Mouse (Mus musculus): ENCODE results near the gene Nedd4. TPM values are rescaled to one million over a fixed set of nuclear protein-coding genes. Genes with fewer than 3 reads are reported as not detected.

The Nedd4 gene
- total RNA-seq, 2 experiments from 2014 or later = 388 to 415 TPM

DNA sequence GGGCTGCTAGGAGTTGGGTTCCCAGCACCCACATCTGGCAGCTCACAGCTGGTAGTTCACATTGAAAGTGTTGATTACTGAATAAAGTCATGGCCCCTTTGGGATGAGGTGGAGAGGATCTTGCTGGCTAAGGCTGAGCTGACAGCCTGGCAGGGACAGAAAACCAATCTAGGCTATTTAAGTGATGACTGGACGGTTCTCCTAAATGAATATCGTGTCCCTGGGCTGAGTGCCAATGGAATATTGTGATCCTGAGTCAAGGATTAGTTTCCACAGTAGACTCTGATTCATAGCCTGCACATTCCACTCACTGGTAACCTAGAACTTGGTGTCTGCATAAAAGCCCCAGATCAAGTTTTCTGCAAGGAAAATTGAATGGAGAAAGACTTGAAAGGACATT is 39.9 kb downstream of the Nedd4 start:
- intact Hi-C loops (cut with DNase I; ENCODE audit: low total_unique reads) = no loop called here
- DNase-seq = peak; percentile 66

DNA sequence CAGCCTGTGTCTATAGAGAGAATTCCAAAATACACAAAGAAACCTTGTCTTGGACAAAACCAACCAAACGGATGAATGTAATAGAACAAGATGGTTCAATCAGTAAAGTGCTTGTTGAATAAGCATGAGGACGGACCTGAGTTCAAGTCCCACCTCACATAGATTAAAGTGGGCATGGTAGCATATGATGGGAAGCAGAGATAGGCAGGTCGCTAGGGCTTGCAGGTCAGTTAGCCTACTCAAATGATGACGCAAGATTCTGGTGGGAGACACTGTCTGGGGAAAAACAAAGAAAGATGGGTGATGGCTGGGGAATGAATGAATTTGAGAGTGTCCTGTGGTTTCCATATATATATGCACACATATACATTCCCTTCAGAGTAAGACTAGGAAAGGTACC is 41.0 kb downstream of the Nedd4 start:
- intact Hi-C loops (cut with DNase I; ENCODE audit: low total_unique reads) = no loop called here
- DNase-seq = no peak

DNA sequence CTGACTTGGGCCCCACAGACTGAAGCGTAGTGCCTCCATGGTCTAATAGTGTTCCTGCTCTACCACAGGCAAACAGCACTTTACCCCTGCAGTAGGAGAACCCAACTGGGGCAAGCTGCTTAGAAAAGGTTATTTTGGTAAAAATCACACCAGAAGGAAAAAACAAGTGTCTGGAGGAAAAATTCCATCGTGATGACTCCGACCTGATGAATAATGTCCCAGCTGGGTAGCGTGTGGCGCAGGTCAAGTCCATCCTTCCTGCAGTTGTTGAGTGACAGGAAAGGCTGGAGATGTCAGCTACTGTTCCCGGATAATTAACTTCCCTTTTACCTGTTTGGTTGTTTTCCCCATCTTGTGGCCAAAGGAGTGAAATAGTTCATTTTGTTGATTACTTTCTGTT is 41.6 kb downstream of the Nedd4 start:
- intact Hi-C loops (cut with DNase I; ENCODE audit: low total_unique reads) = no loop called here
- DNase-seq = no peak

DNA sequence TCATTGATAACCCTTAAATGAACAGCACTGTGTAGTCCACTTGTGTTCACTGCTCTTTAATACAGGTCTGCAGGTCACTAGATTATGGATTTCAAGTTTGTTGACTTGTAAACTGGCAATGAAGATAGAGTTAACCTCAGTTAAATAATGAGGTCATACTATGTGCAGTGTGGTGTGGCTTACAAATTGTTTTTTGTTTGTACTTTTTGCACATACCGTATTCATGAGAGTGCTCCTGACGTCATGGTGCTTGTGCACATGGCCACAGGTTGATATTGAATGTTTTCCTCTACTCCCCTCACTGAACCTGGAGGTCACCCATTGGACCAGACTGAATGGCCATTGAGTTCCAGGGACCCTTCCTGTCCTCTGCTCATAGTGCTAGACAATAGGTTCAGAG is 43.1 kb downstream of the Nedd4 start:
- intact Hi-C loops (cut with DNase I; ENCODE audit: low total_unique reads) = no loop called here
- no peak for DNase-seq

DNA sequence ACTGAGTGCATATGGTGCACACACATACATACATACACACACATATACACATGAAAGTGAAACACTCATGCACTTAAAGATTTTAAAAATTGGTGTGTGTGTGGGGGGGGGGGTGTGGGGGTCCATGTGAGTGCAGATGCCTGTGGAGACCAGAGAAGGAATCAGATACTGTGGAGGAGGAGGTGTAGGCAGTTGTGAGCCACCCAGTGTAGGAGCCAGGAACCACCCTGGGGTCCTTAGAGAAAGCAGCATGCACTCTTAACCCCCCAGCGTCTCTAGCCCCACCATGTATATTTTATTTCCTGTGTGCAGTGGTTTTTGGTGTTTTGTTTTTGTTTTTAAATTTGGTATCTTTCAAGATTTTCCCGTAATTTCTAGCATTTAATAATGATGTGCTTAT is 45.9 kb downstream of the Nedd4 start:
- intact Hi-C loops (cut with DNase I; ENCODE audit: low total_unique reads) = no loop called here

DNA sequence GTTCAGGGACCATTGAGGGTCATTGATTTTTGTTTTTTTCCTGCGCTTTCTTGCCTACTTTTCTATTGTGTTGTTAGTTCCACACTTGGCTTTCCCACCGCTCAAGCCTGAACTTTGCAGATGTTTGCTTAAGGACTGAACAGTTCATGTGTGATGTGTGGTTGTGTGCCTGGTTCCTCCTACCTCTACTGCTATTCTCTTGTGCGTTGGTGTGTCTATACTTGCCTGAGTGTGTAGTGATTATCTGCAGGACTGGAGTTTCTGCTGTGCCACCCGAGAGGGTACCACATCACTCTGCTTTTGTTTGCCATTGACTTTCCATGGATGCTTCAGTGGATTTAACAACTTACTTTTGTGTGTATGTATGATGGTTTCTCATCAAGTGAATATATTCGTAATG is 46.5 kb downstream of the Nedd4 start:
- intact Hi-C loops (cut with DNase I; ENCODE audit: low total_unique reads) = no loop called here
- no peak for DNase-seq

More for the DNA sequence above, 45.9 kb downstream of the Nedd4 start:
- DNase-seq = no peak

DNA sequence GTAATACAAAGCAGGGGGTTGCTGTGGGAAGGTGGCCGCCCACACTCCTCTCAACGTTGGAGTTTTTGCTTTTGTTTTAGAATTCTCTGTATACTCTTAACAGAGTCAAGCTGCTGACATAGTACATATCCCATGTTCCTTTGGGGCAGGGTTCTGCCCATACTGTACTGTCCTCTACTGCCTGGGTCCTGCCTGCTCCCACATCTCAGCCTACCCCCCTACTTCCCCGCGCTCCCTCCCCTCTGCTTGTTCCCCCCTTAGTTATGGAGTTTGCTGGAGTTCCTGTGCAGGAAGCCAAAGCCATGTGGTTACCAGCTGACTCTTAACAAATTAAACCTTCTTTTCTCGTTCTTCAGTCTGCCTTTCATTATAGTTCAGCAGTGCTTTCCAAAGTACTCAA is 47.9 kb downstream of the Nedd4 start:
- DNase-seq = no peak
- intact Hi-C loops (cut with DNase I; ENCODE audit: low total_unique reads) = no loop called here

DNA sequence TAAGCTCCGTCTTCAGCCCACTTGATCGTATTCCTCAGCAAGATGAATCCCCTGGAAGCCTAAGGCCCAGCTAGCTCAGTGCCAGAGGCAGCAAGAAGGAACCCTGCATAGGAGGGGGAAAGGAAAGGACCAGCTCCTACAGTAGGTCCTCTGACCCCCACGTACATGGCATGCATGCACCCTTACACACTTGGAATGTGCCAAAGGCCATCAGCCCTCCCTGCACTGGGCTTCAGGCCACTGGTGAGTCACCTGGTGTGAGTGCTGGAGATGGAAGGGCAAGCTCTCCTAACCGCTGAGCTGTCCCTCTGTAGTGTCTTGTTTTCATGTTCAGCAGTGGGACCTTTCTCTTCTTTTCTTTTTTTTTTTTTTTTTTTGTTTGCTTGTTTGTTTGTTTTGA is 52.8 kb downstream of the Nedd4 start:
- DNase-seq = peak; percentile 67
- intact Hi-C loops (cut with DNase I; ENCODE audit: low total_unique reads) = no loop called here

DNA sequence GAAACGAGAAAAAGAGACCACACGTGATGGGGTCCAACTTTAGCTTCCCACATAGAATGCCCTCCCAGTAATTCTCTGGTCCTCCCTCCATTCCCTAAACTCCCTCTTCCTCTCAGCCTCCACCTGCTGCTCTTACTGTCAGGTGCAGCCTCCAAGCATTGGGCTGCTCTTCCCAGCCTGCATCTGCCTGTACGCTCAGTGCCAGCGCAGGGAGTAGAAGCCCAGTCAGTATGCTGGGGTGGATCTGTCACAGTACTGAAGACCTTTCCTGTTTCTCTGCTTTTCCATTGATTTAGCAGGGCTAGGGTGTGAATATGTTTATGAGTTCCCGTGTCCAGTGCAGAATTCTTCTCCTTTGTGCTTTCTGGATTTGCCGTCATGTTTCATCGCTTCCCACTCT is 54.1 kb downstream of the Nedd4 start:
- intact Hi-C loops (cut with DNase I; ENCODE audit: low total_unique reads) = no loop called here
- no peak for DNase-seq

DNA sequence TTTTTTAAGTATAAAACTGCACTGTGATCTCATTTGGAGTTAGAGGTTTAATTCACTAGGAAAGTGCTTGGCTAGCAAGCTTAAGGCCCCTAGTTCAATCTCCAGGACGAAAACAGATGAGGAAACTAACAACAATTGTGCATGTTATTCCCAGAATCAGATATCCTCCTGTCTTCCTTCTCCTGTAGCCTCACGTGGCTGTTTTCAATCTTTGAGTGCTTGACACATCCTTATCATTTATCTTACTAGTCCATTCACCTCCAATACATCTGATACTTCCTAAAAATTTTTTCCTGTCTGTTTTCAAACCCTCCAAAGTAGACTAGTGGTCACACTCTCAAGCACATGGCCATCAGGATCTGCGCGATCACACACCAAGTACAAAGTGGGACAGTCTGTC is 57.0 kb downstream of the Nedd4 start:
- no peak for DNase-seq
- intact Hi-C loops (cut with DNase I; ENCODE audit: low total_unique reads) = no loop called here

DNA sequence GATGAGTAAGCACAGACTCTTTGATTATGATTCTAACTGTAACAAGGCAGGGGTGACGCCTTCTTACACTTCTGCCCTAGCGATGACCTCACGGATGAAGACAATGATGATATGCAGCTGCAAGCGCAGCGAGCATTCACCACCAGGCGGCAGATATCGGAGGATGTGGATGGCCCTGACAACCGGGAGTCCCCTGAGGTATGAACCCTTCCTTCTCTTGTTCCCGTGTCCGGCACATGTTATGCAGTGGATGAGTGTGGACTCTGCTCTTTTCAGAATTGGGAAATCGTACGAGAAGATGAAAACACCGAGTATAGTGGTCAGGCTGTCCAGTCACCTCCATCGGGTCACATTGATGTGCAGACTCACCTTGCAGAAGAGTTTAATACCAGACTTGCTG is 59.1 kb downstream of the Nedd4 start:
- intact Hi-C loops (cut with DNase I; ENCODE audit: low total_unique reads) = no loop called here
- no peak for DNase-seq

DNA sequence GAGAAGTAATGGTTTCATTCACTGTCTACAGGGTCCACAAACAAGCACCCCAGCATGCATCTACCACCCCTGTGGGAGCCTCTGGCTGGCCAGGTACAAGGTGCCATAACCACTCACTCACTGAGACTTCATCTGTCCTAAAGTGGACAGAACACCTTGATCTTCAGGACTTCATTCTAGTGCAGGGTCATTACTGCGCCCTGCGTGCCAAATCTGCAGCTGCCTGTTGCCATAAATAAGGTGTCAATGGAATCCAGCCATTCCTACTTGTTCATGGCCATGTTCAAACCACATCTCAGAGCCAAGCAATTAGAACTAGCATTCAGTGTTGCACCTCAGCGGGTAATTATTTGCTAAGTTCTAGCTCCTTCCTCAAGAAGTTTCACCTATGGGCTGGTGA is 60.5 kb downstream of the Nedd4 start:
- DNase-seq = peak; percentile 15
- intact Hi-C loops (cut with DNase I; ENCODE audit: low total_unique reads) = no loop called here

DNA sequence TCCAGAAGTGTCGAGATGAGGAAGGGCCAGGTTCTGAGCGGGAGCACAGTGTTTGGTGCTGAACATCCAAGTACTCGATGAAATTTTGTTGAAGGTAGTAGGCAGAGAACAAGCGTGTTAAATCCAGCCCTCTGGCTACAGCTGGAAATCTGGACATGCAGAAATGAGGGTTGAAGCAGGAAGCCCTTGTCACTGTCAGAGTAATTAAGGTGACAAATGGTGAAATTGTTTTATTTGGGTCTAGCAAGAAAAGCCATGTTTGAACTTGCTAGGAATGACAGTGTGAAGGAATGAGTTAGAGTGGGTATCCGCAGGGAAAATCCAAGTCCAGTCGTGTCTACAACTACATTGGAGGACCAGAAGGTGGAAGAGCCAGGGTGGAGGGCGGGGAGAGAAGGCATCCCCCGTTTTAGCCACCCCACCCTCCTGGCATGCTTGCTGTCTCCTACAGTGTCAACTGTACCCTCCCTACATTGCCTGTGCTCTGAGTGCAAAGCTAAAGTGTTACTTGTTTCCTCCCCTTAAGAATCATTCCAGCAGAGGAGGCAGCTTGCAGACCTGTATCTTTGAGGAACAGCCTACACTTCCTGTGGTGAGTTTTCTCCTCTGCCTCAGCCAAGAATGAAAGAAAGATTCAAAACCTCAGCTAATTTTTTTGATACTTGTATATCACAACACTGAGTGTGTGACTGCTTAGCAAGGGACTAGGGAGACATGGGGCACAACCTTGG is 62.5 kb downstream of the Nedd4 start:
- intact Hi-C loops (cut with DNase I; ENCODE audit: low total_unique reads) = no loop called here
- no peak for DNase-seq

DNA sequence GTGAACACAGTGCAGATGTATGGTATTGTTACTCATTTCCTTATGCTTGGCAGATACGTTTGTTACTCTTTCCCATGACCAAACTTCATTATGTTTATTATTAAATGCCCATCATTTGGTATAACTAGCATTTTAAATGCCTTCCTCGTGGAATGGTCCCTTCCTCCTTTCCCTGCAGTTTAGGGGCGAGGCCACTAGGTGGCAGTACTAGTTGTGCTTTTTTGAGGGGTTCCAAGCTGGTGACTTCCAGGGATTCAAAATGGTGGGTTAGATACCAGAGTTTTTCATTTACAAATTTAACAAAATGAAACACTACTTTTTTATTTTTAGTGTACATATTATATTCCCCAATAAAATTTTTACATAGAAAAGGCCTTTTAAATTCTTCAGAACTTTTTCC is 71.8 kb downstream of the Nedd4 start:
- DNase-seq = peak; percentile 61
- intact Hi-C loops (cut with DNase I; ENCODE audit: low total_unique reads) = no loop called here

DNA sequence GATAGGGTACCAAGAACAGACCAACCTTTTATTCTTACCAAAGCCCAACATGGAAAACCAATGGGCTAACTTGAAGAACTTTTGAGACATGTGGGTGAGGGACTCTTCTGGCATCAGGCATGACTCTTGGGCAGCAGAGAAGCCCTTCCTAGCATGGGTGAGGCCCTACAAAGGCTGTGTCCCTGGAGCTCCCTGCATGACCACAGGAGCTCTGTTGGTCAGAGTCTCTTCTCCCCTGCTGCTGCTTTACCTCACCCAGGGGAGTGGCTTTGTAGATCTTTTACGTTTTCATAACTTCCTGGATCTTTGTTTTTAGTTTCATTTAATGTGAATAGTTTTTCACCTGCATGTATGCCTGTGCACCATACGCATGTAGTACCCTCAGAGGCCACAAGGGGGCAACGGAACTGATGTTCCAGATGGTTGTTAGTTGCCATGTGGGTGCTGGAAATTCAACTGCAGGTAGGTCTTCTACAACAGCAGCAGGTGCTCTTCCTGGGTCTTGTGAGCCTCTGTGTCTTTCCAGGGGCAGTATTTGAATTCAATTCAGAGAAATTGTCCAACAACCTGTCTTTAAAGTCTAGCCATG is 73.8 kb downstream of the Nedd4 start:
- intact Hi-C loops (cut with DNase I; ENCODE audit: low total_unique reads) = no loop called here
- DNase-seq = peak; percentile 43

DNA sequence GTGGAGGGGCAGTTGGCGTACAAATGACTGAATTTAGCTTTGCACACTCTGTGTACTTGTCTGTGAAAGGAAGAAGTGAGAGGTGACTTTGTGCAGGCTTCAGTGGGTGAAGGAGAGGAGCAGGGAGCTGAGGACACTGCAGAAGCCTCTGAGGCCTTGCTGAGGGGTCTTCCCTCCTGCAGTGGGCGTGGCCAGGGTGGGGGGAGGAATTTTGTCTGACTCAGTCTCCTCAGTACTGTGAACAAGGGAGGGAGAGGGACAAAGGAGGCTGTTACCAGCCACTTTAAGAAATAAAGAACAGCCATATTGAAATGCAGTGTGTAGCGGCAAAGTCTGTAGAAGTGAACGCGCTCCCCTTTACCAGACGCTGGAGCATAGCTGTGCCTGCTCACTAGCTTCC is 79.1 kb downstream of the Nedd4 start:
- DNase-seq = no peak
- intact Hi-C loops (cut with DNase I; ENCODE audit: low total_unique reads) = no loop called here

DNA sequence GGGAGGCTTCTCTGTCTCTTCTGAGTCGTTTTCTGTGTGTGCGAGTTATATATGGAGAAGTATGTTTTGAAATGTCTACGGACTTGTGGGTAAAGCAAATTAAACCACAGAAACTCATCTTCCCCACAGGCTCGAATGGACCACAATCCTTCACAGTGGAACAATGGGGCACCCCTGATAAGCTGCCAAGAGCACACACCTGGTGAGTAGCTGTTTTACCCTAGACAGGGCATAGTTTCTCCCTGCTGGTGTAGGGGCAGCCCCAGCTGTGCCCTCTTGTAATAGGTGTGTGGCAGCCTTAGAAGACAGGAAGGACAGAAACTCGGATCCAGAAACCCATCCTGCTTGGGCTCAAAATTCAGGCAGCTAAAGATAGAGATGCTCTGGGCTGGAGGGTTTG is 84.1 kb downstream of the Nedd4 start:
- intact Hi-C loops (cut with DNase I; ENCODE audit: low total_unique reads) = no loop called here
- DNase-seq = no peak

DNA sequence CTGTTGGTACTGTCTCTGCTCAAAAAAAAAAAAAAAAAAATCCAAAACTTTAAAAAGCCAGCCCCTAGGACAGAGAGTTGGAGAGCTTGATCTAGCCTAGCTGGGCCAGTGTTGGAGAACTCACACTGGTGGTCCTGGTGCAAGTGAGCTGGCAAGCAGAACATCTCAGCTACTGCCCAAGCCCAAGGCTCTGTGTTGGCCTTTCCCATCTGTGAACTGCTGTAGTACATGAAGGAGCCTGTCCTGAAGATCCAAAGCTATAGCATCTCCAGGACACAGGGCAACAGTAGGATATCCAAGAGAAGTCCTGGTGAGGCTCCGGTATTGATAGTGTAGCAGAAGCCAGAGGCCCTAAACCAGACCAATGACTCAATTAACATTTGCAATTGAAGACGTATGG is 88.1 kb downstream of the Nedd4 start:
- DNase-seq = no peak
- intact Hi-C loops (cut with DNase I; ENCODE audit: low total_unique reads) = no loop called here

DNA sequence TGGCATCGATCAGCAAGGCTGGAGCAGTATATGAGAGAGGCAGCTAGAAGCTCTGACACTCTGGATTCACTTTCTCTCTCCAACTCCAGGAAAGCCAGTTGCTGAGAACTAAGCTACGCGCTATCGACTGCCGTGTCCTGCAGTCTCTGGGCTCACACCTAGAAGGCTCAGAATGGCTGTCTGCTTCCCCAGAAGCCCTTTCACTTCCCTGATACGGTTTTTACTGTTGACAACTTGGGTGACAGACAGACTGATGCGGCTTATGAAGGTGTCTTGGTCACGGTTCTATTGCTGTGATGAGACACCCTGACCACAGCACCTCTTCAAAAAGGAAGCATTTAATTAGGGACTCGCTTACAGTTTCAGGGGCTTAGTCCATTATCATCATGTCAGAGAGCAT is 90.5 kb downstream of the Nedd4 start:
- intact Hi-C loops (cut with DNase I; ENCODE audit: low total_unique reads) = no loop called here
- DNase-seq = no peak

DNA sequence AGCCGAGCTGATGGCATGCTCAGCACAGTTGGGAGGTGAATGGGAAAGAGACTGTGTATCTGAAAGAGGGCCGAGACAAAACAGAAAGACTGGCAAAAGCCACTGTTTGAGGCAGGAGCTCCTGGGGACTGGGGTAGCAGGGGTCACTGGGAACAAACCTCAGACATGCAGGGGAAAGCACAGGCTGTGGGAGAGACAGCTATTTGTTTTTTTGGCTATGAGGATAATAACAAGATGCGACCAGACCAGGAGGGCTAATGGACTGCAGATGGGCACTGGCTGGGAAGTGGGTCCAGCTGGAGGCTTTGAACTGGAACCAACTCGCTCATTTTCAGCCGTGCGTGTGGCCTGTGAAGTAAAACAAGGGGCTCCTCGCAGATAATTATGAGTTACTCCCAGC is 91.6 kb downstream of the Nedd4 start:
- intact Hi-C loops (cut with DNase I; ENCODE audit: low total_unique reads) = no loop called here
- no peak for DNase-seq

DNA sequence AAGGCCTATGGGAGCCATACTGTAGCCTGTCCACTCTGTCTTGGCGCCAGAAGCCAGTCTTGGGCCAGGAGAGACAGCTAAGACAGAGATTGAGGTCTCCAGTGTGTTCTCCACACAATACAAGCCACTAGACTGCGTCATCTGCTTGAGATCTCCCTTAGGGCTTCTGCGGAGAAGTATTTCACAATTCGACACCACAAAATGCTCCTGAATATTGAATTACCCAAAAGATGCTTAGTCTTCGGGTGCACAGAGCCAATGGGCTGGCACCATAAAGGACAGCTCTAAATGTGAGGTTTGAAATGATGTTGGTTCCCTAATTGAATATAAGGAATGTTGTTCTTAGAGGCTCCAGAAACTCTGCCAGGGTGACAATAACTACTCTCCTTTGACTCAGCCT is 95.0 kb downstream of the Nedd4 start:
- intact Hi-C loops (cut with DNase I; ENCODE audit: low total_unique reads) = no loop called here
- DNase-seq = no peak

DNA sequence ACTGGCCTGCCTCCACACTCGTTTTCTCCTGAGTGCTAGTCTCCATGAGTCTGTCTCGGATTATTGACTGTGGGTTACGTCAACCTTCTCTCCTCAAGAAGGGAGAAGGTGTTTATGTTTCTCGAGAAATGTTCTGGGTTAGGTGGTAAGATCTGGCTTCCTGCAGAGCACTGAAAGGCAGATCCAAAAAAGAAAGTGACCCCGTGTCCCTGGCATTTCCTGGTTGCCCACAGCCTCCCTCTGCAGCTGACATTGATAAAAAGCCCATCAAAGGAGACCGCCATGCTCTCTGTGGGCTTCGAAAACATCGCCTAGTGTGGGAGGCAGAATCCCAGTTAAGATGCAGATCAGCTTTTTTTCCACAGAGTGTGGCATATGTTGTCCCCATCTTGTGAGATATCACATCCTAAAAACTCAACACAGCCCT is 96.6 kb downstream of the Nedd4 start:
- DNase-seq = no peak
- intact Hi-C loops (cut with DNase I; ENCODE audit: low total_unique reads) = no loop called here
